Mouse (Mus musculus): Measurements from ENCODE around the gene Tanc1. TPM values are rescaled to one million over a fixed set of nuclear protein-coding genes. Genes with fewer than 3 reads are reported as not detected.
A peak's percentile ranks its signal among the peaks of the same experiment; 100 is the strongest.

Tanc1 gene
- polyA plus RNA-seq, 1 experiment from 2014 or later: 8.5 TPM

DNA sequence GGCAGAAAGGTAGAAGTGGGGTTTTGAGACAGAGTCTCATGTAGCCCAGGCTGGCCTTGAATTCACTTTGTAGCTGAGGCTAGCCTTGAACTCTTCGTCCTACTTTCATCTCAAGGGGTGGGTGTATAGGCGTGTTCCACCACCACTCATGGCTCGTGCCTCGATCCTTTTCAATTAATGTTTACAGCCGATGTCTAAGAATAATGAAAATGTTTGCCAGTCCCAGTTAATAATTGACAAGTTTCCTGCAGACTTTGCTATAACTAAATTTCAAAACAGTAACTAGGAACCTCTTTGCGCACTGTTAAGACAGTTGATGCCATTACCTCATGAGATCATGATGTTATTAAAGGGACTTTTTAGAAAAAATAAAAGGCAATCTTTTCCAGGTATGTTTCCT, 13.6 kb upstream of the Tanc1 start:
- Histone ChIP-seq H3K27me3 (replicated peaks; ENCODE audit: control insufficient read depth, insufficient read depth, low read length) (no peaks in the 10 kb centered on the region), H3K4me1 (replicated peaks; ENCODE audit: control insufficient read depth, insufficient read depth, low read length) (no peaks in the 10 kb centered on the region), H3K9me3 (ENCODE audit: control insufficient read depth) (no peaks in the 10 kb centered on the region), H3K36me3 (ENCODE audit: control insufficient read depth, insufficient read depth) (no peaks in the 10 kb centered on the region), H3K27ac (ENCODE audit: low read depth, low read length) (0 out of 2 replicates have a peak overlapping the region, but pooled peaks have one; percentile 67), H3K4me2 (replicated peaks; ENCODE audit: low read depth) (peak overlapping the region; percentile 31), H3K4me3 (ENCODE audit: low read depth, low read length) (no peak overlapping the region), H3K9ac (ENCODE audit: low read depth, low read length) (no peak overlapping the region)
- TF ChIP-seq CTCF (IDR thresholded peaks at IDR 0.05; ENCODE audit: low read depth): no peak
- WGBS: 41% methylated on average over 6 of the region's 6 CpGs
- peak; percentile 25; the same call in 1 of the 2 replicates for ATAC-seq

DNA sequence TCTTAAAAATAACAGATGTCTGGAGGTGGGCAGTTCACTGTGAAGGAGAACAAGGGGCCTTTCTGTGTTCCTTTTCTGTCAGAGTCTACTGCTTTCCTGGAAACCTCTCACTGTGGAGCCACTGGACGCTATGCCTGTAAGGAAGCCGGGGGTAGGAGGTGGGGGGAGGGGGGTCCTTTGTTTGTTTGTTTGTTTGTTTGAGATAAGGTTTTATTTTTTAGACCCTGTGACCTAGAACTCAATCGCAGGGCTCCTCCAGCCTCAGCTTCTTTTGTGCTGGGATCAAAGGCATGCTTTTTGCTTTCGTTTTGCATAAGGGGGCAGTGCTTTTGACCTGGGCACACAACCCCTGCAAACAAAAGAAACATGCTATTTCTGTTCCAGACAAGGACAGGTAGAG, 12.9 kb upstream of the Tanc1 start:
- Histone ChIP-seq H3K4me3 (ENCODE audit: low read depth, low read length) (no peak overlapping the region), H3K9me3 (ENCODE audit: control insufficient read depth) (no peaks in the 10 kb centered on the region), H3K27ac (ENCODE audit: low read depth, low read length) (peak overlapping the region; percentile 67), H3K36me3 (ENCODE audit: control insufficient read depth, insufficient read depth) (no peaks in the 10 kb centered on the region), H3K9ac (ENCODE audit: low read depth, low read length) (0 out of 2 replicates have a peak overlapping the region, but pooled peaks have one; percentile 8), H3K27me3 (replicated peaks; ENCODE audit: control insufficient read depth, insufficient read depth, low read length) (no peaks in the 10 kb centered on the region), H3K4me1 (replicated peaks; ENCODE audit: control insufficient read depth, insufficient read depth, low read length) (no peaks in the 10 kb centered on the region), H3K4me2 (replicated peaks; ENCODE audit: low read depth) (peak overlapping the region; percentile 31)
- TF ChIP-seq CTCF (IDR thresholded peaks at IDR 0.05; ENCODE audit: low read depth): no peak
- 21% methylated on average over 4 of the region's 4 CpGs for WGBS
- no peak for ATAC-seq

DNA sequence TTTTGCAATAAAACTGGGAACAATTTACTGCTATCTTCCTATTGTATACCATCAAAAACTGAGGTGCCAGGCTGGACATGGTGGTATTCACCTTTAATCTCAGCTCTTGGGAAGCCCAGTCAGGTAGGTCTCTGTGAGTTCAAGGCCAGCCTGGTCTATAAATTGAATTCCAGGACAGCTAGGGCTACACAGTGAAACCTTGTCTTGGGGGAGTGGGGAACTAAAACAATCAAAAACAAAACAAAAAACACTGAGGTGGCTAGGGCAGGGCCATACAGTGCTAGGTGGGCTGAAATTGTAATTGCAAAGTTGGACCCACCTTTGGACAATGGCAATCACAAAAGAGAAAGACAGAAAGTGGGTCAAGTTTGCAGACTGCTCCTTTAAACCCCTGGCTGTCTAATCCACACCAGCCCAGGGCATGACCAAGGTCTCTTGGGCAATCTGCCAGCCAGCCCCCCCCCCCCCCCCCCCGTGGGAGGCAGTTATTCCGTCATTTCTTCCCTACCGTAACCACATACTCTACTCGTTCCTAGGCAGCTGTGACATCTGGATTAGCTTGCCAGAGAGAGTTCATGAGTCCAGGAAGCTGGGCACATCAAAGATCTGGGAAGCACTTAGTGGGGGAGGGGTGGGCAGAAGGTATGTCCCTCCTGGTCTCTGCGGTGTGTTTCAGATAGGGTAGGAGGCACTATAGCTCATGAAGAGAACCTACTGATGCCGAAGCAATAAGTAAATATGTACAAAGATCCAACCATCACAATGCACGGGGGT, 12.3 kb upstream of the Tanc1 start:
- WGBS: 7% methylated on average over 7 of the region's 7 CpGs
- peak; percentile 14; the same call in 1 of the 2 replicates for TF ChIP-seq CTCF (IDR thresholded peaks at IDR 0.05; ENCODE audit: low read depth)
- Histone ChIP-seq H3K27me3 (replicated peaks; ENCODE audit: control insufficient read depth, insufficient read depth, low read length) (no peaks in the 10 kb centered on the region), H3K9ac (ENCODE audit: low read depth, low read length) (0 out of 2 replicates have a peak overlapping the region, but pooled peaks have one; percentile 8), H3K4me3 (ENCODE audit: low read depth, low read length) (no peak overlapping the region), H3K4me1 (replicated peaks; ENCODE audit: control insufficient read depth, insufficient read depth, low read length) (no peaks in the 10 kb centered on the region), H3K9me3 (ENCODE audit: control insufficient read depth) (no peaks in the 10 kb centered on the region), H3K4me2 (replicated peaks; ENCODE audit: low read depth) (peak overlapping the region; percentile 31), H3K27ac (ENCODE audit: low read depth, low read length) (peak overlapping the region; percentile 67), H3K36me3 (ENCODE audit: control insufficient read depth, insufficient read depth) (no peaks in the 10 kb centered on the region)
- peak; percentile 96 for ATAC-seq

DNA sequence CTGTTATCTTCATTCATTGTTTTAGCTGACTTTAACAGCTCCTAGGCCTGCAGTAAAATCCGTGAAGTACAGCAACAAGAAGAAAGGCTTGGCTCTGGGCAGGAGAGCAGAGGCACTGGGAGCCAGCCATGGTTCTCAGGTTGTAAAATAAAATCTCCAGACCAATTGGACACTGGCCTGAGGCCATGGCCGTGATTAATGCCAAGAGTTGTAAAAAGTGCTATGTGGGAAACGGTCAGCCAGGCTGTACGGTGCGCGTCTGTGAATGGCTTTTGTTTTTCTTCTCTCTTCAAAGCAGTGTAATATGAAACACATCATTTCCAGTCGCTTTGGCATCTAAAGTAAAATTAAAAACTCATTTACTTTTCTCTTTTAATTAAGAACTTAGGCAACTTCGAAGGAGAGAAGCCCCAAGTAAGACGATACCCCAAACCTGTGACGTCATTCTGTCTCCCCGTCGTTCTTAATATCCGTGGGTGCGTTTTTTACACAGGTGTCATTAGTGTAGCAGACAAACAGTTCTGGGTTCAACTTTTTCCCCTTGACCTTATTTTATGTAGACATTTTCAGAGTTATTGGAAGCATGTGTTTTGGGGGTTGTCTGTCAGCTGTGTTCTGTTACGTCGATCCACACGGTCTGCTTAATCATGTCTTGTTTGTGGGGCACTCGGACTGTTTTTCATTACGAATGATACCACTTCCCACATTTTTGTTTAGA, 11.6 kb upstream of the Tanc1 start:
- peak; percentile 50 for ATAC-seq
- H3K9ac ChIP-seq (ENCODE audit: low read depth, low read length): no peak overlapping the region
- H3K36me3 ChIP-seq (ENCODE audit: control insufficient read depth, insufficient read depth): no peaks in the 10 kb centered on the region
- no peaks in the 10 kb centered on the region for H3K27me3 ChIP-seq (replicated peaks; ENCODE audit: control insufficient read depth, insufficient read depth, low read length)
- WGBS: 50% methylated on average over 19 of the region's 19 CpGs
- H3K4me1 ChIP-seq (replicated peaks; ENCODE audit: control insufficient read depth, insufficient read depth, low read length): no peaks in the 10 kb centered on the region
- no peak overlapping the region for H3K4me3 ChIP-seq (ENCODE audit: low read depth, low read length)
- peak overlapping the region; percentile 57 for H3K27ac ChIP-seq (ENCODE audit: low read depth, low read length)
- TF ChIP-seq CTCF (IDR thresholded peaks at IDR 0.05; ENCODE audit: low read depth): no peak
- no peaks in the 10 kb centered on the region for H3K9me3 ChIP-seq (ENCODE audit: control insufficient read depth)
- H3K4me2 ChIP-seq (replicated peaks; ENCODE audit: low read depth): peak overlapping the region; percentile 31

DNA sequence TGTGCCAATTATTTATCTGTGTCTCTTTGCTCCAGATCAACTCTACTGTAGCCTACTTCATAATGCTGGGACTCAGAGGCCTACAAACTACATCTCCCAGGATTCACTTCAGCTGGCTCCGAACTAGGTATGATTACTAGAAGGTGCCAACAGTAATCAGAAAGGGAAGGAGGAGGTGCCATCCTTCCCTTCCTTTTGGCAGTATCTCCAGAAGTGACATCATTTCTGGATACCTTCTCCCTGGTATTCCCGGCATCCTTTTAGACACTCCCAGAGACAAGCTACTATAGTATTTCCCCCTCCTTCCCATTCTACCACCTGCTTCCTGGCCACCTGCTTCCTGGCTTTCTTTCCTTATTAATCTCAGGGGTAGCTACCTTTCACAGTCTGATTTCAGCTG, 10.9 kb upstream of the Tanc1 start:
- 75% methylated on average over 2 of the region's 2 CpGs for WGBS
- ATAC-seq: no peak
- Histone ChIP-seq H3K36me3 (ENCODE audit: control insufficient read depth, insufficient read depth) (no peaks in the 10 kb centered on the region), H3K9me3 (ENCODE audit: control insufficient read depth) (no peaks in the 10 kb centered on the region), H3K4me1 (replicated peaks; ENCODE audit: control insufficient read depth, insufficient read depth, low read length) (no peaks in the 10 kb centered on the region), H3K4me3 (ENCODE audit: low read depth, low read length) (no peak overlapping the region), H3K27me3 (replicated peaks; ENCODE audit: control insufficient read depth, insufficient read depth, low read length) (no peaks in the 10 kb centered on the region), H3K9ac (ENCODE audit: low read depth, low read length) (no peak overlapping the region), H3K4me2 (replicated peaks; ENCODE audit: low read depth) (no peak overlapping the region), H3K27ac (ENCODE audit: low read depth, low read length) (no peak overlapping the region)
- TF ChIP-seq CTCF (IDR thresholded peaks at IDR 0.05; ENCODE audit: low read depth): no peak

DNA sequence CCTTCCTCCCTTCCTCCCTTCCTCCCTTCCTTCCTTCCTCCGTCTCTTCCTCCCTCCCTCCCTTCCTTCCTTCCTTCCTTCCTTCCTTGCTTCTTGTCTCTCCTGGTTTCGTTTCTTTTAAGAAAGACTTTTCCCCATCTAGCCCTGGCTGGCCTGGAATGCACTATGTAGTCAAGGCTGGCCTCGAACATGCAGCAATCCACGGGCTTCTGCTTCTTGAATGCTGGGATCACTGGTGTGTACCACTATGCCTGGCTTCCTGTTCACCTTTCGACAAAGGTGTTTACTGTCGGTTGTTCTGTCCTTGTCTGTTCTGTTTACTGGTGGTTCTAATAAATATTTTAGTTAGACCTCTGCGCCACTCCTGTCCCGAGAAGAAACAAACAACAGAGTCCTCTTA, 10.4 kb upstream of the Tanc1 start:
- Histone ChIP-seq H3K4me1 (replicated peaks; ENCODE audit: control insufficient read depth, insufficient read depth, low read length) (no peaks in the 10 kb centered on the region), H3K27ac (ENCODE audit: low read depth, low read length) (no peak overlapping the region), H3K9me3 (ENCODE audit: control insufficient read depth) (no peaks in the 10 kb centered on the region), H3K9ac (ENCODE audit: low read depth, low read length) (no peak overlapping the region), H3K4me2 (replicated peaks; ENCODE audit: low read depth) (no peak overlapping the region), H3K27me3 (replicated peaks; ENCODE audit: control insufficient read depth, insufficient read depth, low read length) (no peaks in the 10 kb centered on the region), H3K4me3 (ENCODE audit: low read depth, low read length) (no peak overlapping the region), H3K36me3 (ENCODE audit: control insufficient read depth, insufficient read depth) (no peaks in the 10 kb centered on the region)
- WGBS: 85% methylated on average over 8 of the region's 8 CpGs
- no peak for ATAC-seq
- no peak for TF ChIP-seq CTCF (IDR thresholded peaks at IDR 0.05; ENCODE audit: low read depth)

Data from intestine, postnatal 0 days (tissue).